Mouse (Mus musculus) G1E (cell line): ENCODE measurements at regions not wholly inside any gene's neighbourhood (a gene's known extent, or its start where the extent isn't known, plus 50 kb on each side); places are given as distances from the start of the nearest gene placed in this dataset.

Experiments used
- ATAC-seq: 2 replicates; pipeline ENCODE4 v1.8.0; 2016; ENCODE audit warnings: mild to moderate bottlenecking; ENCODE audit not compliant: insufficient number of reproducible peaks, poor library complexity, low FRiP score, severe bottlenecking; ENCODE audit errors: extremely low read depth
- DNase-seq: peaks from one replicate; pipeline ENCODE4 v3.0.0; 2012; ENCODE audit warnings: low spot score
- H3K27me3 ChIP-seq: 2 replicates; pipeline ENCODE4 v1.6.1; 2012; ENCODE audit warnings: mild to moderate bottlenecking, low read length, inconsistent platforms; ENCODE audit not compliant: insufficient read depth
- H3K36me3 ChIP-seq: replicated peaks from 2 replicates; pipeline ENCODE3; 2012; ENCODE audit warnings: mild to moderate bottlenecking, inconsistent platforms
- H3K4me1 ChIP-seq: 2 replicates; pipeline ENCODE4 v1.6.1; 2012; ENCODE audit warnings: low read depth, low read length, inconsistent platforms, mixed read lengths; ENCODE audit not compliant: insufficient read depth
- H3K4me3 ChIP-seq: 2 replicates; pipeline ENCODE4 v1.5.1; 2012; ENCODE audit warnings: low read depth, mild to moderate bottlenecking, inconsistent platforms, low read length, moderate library complexity, mixed read lengths
- H3K9me3 ChIP-seq: replicated peaks from 2 replicates; pipeline ENCODE4 v1.6.1; 2012; ENCODE audit warnings: inconsistent platforms
- CTCF ChIP-seq: IDR thresholded peaks from 2 replicates; pipeline ENCODE4 v1.5.1; 2012; ENCODE audit warnings: low read depth, low read length, inconsistent platforms, mixed read lengths
- GATA1 ChIP-seq: IDR thresholded peaks from 2 replicates; pipeline ENCODE4 v1.6.1; 2012; ENCODE audit warnings: borderline replicate concordance, low read length, inconsistent platforms, mixed read lengths
- GATA2 ChIP-seq: IDR thresholded peaks from 2 replicates; pipeline ENCODE4 v1.6.1; 2012; ENCODE audit warnings: low read depth, low read length, inconsistent platforms, borderline replicate concordance
- POLR2AphosphoS5 ChIP-seq: IDR thresholded peaks from 2 replicates; pipeline ENCODE4 v1.6.1; 2012; ENCODE audit warnings: low read depth, low read length, inconsistent platforms; ENCODE audit not compliant: insufficient replicate concordance
- TAL1 ChIP-seq: conservative IDR thresholded peaks from 2 replicates; pipeline ENCODE4 v1.6.1; 2012; ENCODE audit warnings: low read depth, low read length, inconsistent platforms, mixed read lengths

DNA sequence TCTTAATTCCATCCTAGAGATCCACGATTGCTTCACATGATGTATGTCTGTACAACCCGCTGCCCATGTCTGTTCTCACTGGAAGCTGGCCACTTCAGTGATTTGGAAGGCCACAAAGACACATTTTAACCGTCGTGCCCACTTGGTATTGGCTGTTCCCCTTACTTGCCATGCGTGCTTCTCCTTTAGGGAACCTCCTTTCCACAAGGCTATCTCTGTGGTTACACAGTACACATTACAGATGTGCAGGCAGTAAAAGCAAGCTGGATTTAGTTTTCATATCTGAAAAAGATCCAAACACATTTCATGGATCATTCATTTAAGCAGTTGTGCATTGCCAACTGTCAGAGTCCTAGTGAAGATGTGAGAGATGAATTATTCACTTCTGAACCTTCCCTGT, 414.7 kb upstream of the Gm26657 start:
- no peak for DNase-seq
- Histone ChIP-seq H3K36me3 (no peaks in the 10 kb centered on the region), H3K27me3 (no peaks in the 10 kb centered on the region), H3K4me3 (no peak overlapping the region), H3K4me1 (no peaks in the 10 kb centered on the region), H3K9me3 (peaks cover 12% of the 10 kb centered on the region)
- TF ChIP-seq CTCF (no peak), GATA2 (no peak), TAL1 (no peak), GATA1 (no peak), POLR2AphosphoS5 (no peak)
- no peak for ATAC-seq

DNA sequence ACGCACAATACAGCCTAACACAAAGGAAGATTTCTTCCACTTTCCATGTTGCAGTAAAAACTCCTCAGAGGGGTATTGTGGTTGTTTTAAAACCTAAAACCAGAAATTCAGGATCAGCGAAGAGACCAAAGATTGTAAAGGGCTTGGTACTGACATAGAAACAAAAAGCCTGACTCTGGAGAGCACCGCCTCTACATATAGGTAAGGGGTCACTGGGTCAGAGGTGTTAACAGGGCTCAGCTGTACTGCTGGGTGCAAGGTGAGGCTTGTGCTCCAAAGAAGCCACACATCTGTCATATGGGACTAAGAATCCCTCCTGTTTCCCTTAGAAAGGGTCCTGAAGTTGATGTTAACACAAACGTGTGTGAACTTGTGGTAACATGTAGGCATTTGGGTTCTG, 420.7 kb upstream of the Gm26657 start:
- Histone ChIP-seq H3K27me3 (no peaks in the 10 kb centered on the region), H3K4me1 (no peaks in the 10 kb centered on the region), H3K4me3 (no peak overlapping the region), H3K9me3 (peaks cover 7% of the 10 kb centered on the region), H3K36me3 (no peaks in the 10 kb centered on the region)
- TF ChIP-seq GATA1 (no peak), TAL1 (no peak), GATA2 (no peak), POLR2AphosphoS5 (no peak), CTCF (no peak)
- no peak for DNase-seq
- ATAC-seq: no peak

DNA sequence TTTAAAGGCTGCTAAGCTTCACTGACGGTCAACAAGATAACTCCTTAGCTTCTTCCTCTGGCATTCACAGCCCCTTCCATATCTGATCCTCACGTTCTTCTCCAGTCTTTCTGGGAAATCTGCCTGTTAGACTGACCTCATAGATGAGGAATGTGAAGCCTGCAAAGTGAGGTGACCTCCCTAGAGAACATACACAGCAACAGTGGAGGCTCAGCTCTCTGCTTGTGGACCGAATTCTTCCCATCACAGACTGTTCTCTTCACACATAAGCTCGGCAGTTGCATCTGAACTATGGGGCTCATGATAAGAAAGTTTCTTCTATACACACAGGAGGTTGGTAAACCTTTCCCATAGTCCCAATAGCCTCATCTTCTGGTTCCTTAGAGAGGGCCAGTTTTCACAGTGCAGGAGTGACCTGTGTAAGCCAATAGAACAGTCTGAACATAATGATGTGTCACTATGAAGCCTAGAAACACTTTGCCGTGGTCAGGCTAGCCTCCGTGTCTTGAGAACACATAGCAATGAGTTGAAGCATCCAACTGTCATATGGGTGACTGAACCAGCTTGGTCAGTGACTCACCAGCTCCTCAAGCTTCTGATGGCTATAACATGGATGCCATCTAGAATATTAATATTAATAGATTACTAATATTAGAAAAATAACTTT, 434.1 kb upstream of the Gm26657 start:
- no peaks in the 10 kb centered on the region for H3K27me3 ChIP-seq

DNA sequence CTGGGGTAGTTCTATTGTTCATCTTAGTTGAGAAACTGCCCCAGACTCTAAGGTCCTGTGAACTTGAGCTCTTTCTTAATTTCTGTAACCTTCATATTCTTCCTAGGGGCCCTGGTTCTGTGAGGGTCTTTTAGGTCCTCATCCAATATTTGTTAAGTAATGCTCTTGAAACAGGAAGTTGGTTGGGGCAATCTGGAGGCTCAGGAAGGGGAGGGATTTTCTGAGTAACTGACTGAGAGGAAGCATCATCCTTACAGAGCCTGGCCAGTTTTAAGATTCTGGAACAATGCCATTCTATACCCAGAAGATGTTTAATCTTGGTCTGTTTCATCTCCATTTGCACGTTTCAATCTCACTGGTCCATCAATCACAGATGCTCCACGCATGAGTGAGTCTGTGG, 435.6 kb upstream of the Gm26657 start:
- no peaks in the 10 kb centered on the region for H3K27me3 ChIP-seq
- ATAC-seq: no peak

More for the DNA sequence above, 434.1 kb upstream of the Gm26657 start:
- Histone ChIP-seq H3K36me3 (no peaks in the 10 kb centered on the region), H3K9me3 (peaks cover 6% of the 10 kb centered on the region), H3K4me1 (no peaks in the 10 kb centered on the region), H3K4me3 (no peak overlapping the region)
- no peak for DNase-seq
- no peak for ATAC-seq
- TF ChIP-seq GATA1 (no peak), POLR2AphosphoS5 (no peak), GATA2 (no peak), CTCF (no peak), TAL1 (no peak)

DNA sequence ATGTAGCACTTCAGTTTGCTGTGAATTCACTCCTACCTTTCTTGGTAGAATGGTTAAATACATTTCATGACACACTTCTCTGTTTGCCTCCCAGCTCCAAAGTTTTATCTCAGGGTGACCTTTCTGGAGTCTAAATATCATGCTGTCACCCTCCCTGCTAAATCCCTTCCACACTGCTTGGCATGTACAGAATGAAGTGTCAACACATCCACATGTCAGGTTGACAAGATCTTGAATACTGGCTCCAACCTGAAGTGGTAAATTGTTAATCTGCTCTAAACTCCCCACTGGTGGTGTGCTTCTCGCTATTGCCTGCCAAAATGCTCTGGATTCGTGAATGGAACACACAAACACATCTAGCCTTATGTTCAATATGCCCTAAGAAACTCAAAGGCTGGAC, 451.9 kb upstream of the Gm26657 start:
- no peaks in the 10 kb centered on the region for H3K4me1 ChIP-seq
- DNase-seq (no peak), ATAC-seq (no peak)
- H3K9me3 ChIP-seq: peaks cover 2% of the 10 kb centered on the region; the same call in 1 of the 2 replicates
- no peak for TF ChIP-seq POLR2AphosphoS5
- no peak for TF ChIP-seq GATA1
- no peak for TF ChIP-seq CTCF
- TF ChIP-seq TAL1: no peak
- no peak for TF ChIP-seq GATA2
- no peaks in the 10 kb centered on the region for H3K36me3 ChIP-seq
- no peaks in the 10 kb centered on the region for H3K27me3 ChIP-seq
- H3K4me3 ChIP-seq: no peak overlapping the region

More for the DNA sequence above, 435.6 kb upstream of the Gm26657 start:
- TF ChIP-seq TAL1: no peak
- no peak for TF ChIP-seq CTCF
- TF ChIP-seq GATA2: no peak
- TF ChIP-seq GATA1: no peak
- no peak for TF ChIP-seq POLR2AphosphoS5
- no peak for DNase-seq
- H3K4me3 ChIP-seq: no peak overlapping the region
- H3K4me1 ChIP-seq: no peaks in the 10 kb centered on the region
- no peaks in the 10 kb centered on the region for H3K36me3 ChIP-seq
- H3K9me3 ChIP-seq: peaks cover 4% of the 10 kb centered on the region

DNA sequence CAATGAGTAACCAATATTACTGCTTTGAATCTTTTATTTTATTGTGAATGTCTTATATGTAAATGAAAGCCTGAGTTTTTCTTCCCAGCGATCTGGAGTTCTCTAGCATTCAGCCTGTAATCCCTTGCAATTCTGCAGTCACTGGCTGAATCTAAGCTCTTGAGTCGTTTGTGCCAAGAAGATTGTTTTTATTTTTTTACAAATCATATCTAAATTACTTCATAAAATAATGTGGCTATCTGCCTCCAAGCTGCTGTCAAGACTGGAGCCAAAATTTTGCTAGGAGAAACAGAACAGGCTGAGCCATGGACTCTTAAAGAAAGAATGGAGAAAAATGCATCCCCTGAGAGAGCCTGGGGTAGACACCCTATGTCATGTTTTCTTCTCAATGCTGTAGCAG, 455.4 kb upstream of the Gm26657 start:
- DNase-seq (no peak), ATAC-seq (no peak)
- TF ChIP-seq CTCF: no peak
- TF ChIP-seq GATA2: no peak
- no peak for TF ChIP-seq POLR2AphosphoS5
- TF ChIP-seq GATA1: no peak
- no peak for TF ChIP-seq TAL1
- Histone ChIP-seq H3K4me3 (no peak overlapping the region), H3K9me3 (peaks cover 6% of the 10 kb centered on the region), H3K27me3 (no peaks in the 10 kb centered on the region), H3K36me3 (no peaks in the 10 kb centered on the region), H3K4me1 (no peaks in the 10 kb centered on the region)

DNA sequence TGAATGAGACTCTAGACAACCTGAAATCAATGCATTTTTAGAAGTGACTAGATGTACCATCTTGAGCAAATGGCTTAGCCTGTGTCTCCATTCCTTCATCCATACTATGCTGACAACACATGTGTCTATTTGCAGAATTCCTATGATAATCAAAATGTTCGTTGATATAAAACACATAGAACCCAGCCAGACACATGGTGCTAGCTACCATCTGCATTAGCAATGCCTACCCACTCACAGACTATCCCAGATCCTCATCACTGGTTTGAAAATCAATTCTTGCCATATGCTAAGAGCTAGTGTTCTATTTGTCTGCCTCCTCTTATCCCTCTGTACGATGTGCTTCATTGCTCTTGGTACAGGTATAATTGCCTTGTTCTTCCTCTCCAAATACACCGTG, 464.0 kb upstream of the Gm26657 start:
- no peaks in the 10 kb centered on the region for H3K4me1 ChIP-seq
- H3K9me3 ChIP-seq: peaks cover 15% of the 10 kb centered on the region
- no peak overlapping the region for H3K4me3 ChIP-seq
- H3K36me3 ChIP-seq: no peaks in the 10 kb centered on the region
- no peak for ATAC-seq
- TF ChIP-seq TAL1: no peak
- no peak for DNase-seq
- no peaks in the 10 kb centered on the region for H3K27me3 ChIP-seq
